Mouse (Mus musculus) ovary, adult 10 weeks (tissue): Measurements from ENCODE around the gene Ar. TPM values are rescaled to one million over a fixed set of nuclear protein-coding genes. Genes with fewer than 3 reads are reported as not detected.

Experiments used
- polyA plus RNA-seq: library from polyadenylated mRNA; stranded (reverse); fragments of 350-450 nt; fragmentation: Illumina TruSeq; extraction: RNeasy Lipid Tissue Mini Kit (QIAGEN cat#74804); gene quantifications from one replicate; pipeline ENCODE4 v1.2.3, GENCODE M21; 2014

The Ar gene
- polyA plus RNA-seq = 159 TPM

DNA sequence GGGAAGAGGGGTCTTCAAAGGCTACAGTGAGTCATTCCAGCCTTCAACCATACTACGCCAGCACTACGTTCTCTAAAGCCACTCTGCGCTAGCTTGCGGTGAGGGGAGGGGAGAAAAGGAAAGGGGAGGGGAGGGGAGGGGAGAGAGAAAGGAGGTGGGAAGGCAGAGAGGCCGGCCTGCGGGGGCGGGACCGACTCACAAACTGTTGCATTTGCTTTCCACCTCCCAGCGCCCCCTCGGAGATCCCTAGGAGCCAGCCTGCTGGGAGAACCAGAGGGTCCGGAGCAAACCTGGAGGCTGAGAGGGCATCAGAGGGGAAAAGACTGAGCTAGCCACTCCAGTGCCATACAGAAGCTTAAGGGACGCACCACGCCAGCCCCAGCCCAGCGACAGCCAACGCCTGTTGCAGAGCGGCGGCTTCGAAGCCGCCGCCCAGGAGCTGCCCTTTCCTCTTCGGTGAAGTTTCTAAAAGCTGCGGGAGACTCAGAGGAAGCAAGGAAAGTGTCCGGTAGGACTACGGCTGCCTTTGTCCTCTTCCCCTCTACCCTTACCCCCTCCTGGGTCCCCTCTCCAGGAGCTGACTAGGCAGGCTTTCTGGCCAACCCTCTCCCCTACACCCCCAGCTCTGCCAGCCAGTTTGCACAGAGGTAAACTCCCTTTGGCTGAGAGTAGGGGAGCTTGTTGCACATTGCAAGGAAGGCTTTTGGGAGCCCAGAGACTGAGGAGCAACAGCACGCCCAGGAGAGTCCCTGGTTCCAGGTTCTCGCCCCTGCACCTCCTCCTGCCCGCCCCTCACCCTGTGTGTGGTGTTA lies at the start of gene Ar:
Ar (plus strand) TSS at position 239 of the 812 bp plus-strand sequence.

